Mouse (Mus musculus): Measurements from ENCODE around the gene Mucl2. TPM values are rescaled to one million over a fixed set of nuclear protein-coding genes. Genes with fewer than 3 reads are reported as not detected.
"Not testable (repeated sequence)": the region's sequence is repeated elsewhere in the genome, so short reads cannot be mapped to it uniquely, and the experiment has no call there.

The Mucl2 gene
- polyA plus RNA-seq (2014; fragmentation: Nextera tagmentation; extraction: Ambion mirVana): not detected in 2 replicates

- H3K9me3 ChIP-seq (ENCODE audit: control insufficient read depth, low read length): no peaks in the 10 kb centered on the region
- 74% methylated on average over 1 of the region's 1 CpGs for WGBS
- H3K36me3 ChIP-seq (ENCODE audit: control insufficient read depth, insufficient read depth, low read length): no peaks in the 10 kb centered on the region
- no peak within 1 kb of the TSS for H3K9ac ChIP-seq (ENCODE audit: low read length)
- no peak within 1 kb of the TSS for H3K27ac ChIP-seq (ENCODE audit: low read depth)
- H3K4me1 ChIP-seq (replicated peaks; ENCODE audit: control insufficient read depth, insufficient read depth, low read length): no peaks in the 10 kb centered on the region
- DNase-seq (ENCODE audit: low spot score) (no peak), ATAC-seq (replicated peaks; ENCODE audit: low FRiP score, low TSS enrichment, low read depth) (no peak)
- H3K4me2 ChIP-seq (ENCODE audit: low read length): no peak within 1 kb of the TSS
- no peaks in the 10 kb centered on the region for H3K27me3 ChIP-seq (replicated peaks; ENCODE audit: control insufficient read depth, insufficient read depth, low read length)
- no peak within 1 kb of the TSS for H3K4me3 ChIP-seq (ENCODE audit: low read depth, low read length)
Measured at GRCm38 (mm10) chr15:103899212-103899611, at the start of gene Mucl2. TSS of gene Mucl2 (minus strand) at chr15:103899312.

DNA sequence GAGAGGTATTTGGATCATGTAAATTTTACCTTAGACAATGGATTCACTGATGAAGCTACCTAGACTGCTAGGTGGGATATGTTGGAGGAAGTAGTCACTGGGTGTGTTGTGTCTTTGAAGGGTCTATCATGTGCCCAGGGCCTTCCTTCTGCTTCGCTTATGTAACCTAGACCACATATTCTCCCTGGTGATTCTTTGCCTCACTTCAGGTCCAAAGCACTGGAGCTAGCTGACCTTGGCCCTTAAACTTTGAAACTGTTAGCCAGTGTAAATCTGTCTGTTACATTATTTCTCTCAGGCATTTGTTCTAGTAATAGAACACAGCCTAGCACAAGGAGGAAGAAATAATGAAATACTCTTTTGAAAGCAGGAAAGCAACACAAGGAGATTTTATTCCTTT lies 13.9 kb upstream of the Mucl2 start:
- not testable (repeated sequence) for DNase-seq (ENCODE audit: low spot score); H3K4me2 ChIP-seq (ENCODE audit: low read length); H3K27me3 ChIP-seq (replicated peaks; ENCODE audit: control insufficient read depth, insufficient read depth, low read length); H3K4me1 ChIP-seq (replicated peaks; ENCODE audit: control insufficient read depth, insufficient read depth, low read length); H3K27ac ChIP-seq (ENCODE audit: low read depth); H3K9me3 ChIP-seq (ENCODE audit: control insufficient read depth, low read length); H3K4me3 ChIP-seq (ENCODE audit: low read depth, low read length); H3K9ac ChIP-seq (ENCODE audit: low read length); ATAC-seq (replicated peaks; ENCODE audit: low FRiP score, low TSS enrichment, low read depth); H3K36me3 ChIP-seq (ENCODE audit: control insufficient read depth, insufficient read depth, low read length)
- 21% methylated on average over 1 of the region's 1 CpGs for WGBS

Small RNAs within 50 kb of the gene (microRNA-seq; reads per million reads assigned to microRNA genes)
- gene Gm22852: not detected

Other genes starting within 250 kb of the Mucl2 start
- not detected in 2 replicates for gene Mucl1, start 143.8 kb downstream of the Mucl2 start, polyA plus RNA-seq (2014; fragmentation: Nextera tagmentation; extraction: Ambion mirVana)